Mouse (Mus musculus) effector memory CD4-positive, alpha-beta T cell, adult 5 months (primary cell): ENCODE results near the gene Hoxa3. TPM values are rescaled to one million over a fixed set of nuclear protein-coding genes. Genes with fewer than 3 reads are reported as not detected.

ENCODE experiments used
- polyA plus RNA-seq: library from polyadenylated mRNA; unstranded; fragments of 100-300 nt; shearing (Covaris generic); gene quantifications from one replicate; pipeline ENCODE4 v1.2.1, GENCODE M21; 2017

Gene Hoxa3
- polyA plus RNA-seq, 1 experiment from 2014 or later, result not detected

Other genes starting within 250 kb of the Hoxa3 start
- 14.7 TPM for gene Skap2, start 200.8 kb downstream of the Hoxa3 start, polyA plus RNA-seq
- gene Hoxa1, start 55.0 kb downstream of the Hoxa3 start, polyA plus RNA-seq, result not detected
- not detected for gene Hoxa2, start 48.5 kb downstream of the Hoxa3 start, polyA plus RNA-seq
- gene 5730596B20Rik, start 35.8 kb downstream of the Hoxa3 start, polyA plus RNA-seq, result not detected
- not detected for gene Hoxa4, start 21.6 kb downstream of the Hoxa3 start, polyA plus RNA-seq
- gene Hoxa5, start 8.7 kb downstream of the Hoxa3 start, polyA plus RNA-seq, result not detected
- gene Hoxa6, start 4.6 kb downstream of the Hoxa3 start, polyA plus RNA-seq, result not detected
- gene Gm28308, start within 50 bp of the Hoxa3 start, polyA plus RNA-seq, result not detected
- 0.80 TPM for gene Hoxa7, start 8.5 kb upstream of the Hoxa3 start, polyA plus RNA-seq
- gene Hoxa9, start 17.8 kb upstream of the Hoxa3 start, polyA plus RNA-seq, result 0.15 TPM
- gene Hoxa10, start 27.5 kb upstream of the Hoxa3 start, polyA plus RNA-seq, result not detected
- not detected for gene Hoxa11, start 32.5 kb upstream of the Hoxa3 start, polyA plus RNA-seq
- gene Hoxa13, start 47.5 kb upstream of the Hoxa3 start, polyA plus RNA-seq, result not detected
- gene Evx1, start 100.2 kb upstream of the Hoxa3 start, polyA plus RNA-seq, result 1.3 TPM